Mouse (Mus musculus) cerebellum, adult 2 months (tissue): ENCODE data around the gene Trim75.

Source experiments
- CTCF ChIP-seq: fragments of 200-500 bp; IDR thresholded peaks from 2 replicates; pipeline ENCODE4 v1.5.1; 2011; ENCODE audit warnings: low read depth, mild to moderate bottlenecking, control low read depth, low read length, moderate library complexity, borderline replicate concordance; ENCODE audit not compliant: insufficient read depth
- POLR2A ChIP-seq: fragments of 200-500 bp; IDR thresholded peaks from 2 replicates; pipeline ENCODE4 v1.6.1; 2011; ENCODE audit warnings: low read length, control low read depth, borderline replicate concordance; ENCODE audit not compliant: insufficient read depth

- TF ChIP-seq POLR2A (no peak), CTCF (no peak)
Observed at GRCm38 (mm10) chr8:65034136-65034535, 46.5 kb upstream of the Trim75 start.
